Mouse (Mus musculus): ENCODE data around the gene Ano7. TPM values are rescaled to one million over a fixed set of nuclear protein-coding genes. Genes with fewer than 3 reads are reported as not detected.
"Not testable (repeated sequence)": the region's sequence is repeated elsewhere in the genome, so short reads cannot be mapped to it uniquely, and the experiment has no call there.

The Ano7 gene
- total and polyA plus RNA-seq, 3 experiments: 0.07 TPM; not detected in 2

DNA sequence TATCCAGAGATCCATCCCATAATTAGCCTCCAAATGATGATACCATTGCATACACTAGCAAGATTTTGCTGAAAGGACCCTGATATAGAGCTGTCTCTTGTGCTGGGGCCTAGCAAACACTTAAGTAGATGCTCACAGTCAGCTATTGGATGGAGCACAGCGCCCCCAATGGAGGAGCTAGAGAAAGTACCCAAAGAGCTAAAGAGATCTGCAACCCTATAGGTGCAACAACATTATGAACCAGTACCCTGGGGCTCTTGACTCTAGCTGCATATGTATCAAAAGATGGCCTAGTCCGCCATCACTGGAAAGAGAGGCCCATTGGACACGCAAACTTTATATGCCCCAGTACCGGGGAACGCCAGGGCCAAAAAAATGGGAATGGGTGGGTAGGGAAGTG, 76.4 kb downstream of the Ano7 start:
- DNase-seq: not testable (repeated sequence)

DNA sequence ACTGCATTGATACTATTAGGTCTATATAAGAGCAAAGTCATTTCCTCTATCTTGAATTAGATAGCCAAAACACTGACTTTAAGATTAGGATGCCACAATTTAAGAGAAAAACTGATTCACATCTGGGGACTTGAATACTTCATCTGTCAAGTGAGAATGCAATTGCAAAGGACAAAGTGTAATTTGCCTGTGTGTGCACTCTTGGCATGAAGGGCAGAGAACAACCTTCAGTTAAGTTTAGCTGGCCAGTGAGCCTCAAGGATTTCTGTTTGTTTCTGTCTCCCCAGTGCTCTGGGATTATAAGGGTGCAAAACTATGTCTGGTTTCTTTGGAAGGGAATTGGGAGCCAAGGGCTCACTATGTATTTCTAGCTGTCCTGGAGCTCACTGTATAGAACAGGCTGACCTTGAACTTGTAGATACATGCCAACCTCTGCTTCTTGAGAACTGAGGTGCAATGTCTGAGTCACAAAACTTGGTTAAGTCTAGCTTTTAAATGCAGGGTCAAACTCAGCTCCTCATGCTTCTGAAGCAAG, 80.1 kb downstream of the Ano7 start:
- DNase-seq: peak; percentile 62

Small RNA genes lying within 50 kb of the gene (microRNA-seq; reads per million reads assigned to microRNA genes)
- gene Mir6345 (0 reads per million in 2 experiments), gene Mir6902 (0 reads per million in 2 experiments)

Other genes starting within 250 kb of the Ano7 start
- under 1 TPM in 1 of 2 experiments, not detected in 1; 0.92 TPM for gene Agxt, start 238.7 kb upstream of the Ano7 start, total RNA-seq (2021)
- 0.44 TPM in 1 of 2 replicates, not detected in the other for gene Agxt, start 238.7 kb upstream of the Ano7 start, polyA plus RNA-seq (2012; rRNA removed)
- not detected for gene 2310007B03Rik, start 213.0 kb upstream of the Ano7 start, total RNA-seq (2021)
- gene 2310007B03Rik, start 213.0 kb upstream of the Ano7 start, polyA plus RNA-seq (2012; rRNA removed): not detected in 2 replicates
- gene Crocc2, start 205.2 kb upstream of the Ano7 start, total RNA-seq (2021): not detected
- gene Crocc2, start 205.2 kb upstream of the Ano7 start, polyA plus RNA-seq (2012; rRNA removed): 0.02 TPM in 1 of 2 replicates, not detected in the other
- gene Sned1, start 138.1 kb upstream of the Ano7 start, total RNA-seq (2021): 10 to 100 TPM; 13.8 to 18.6 TPM
- 30.9 and 34.9 TPM in 2 replicates for gene Sned1, start 138.1 kb upstream of the Ano7 start, polyA plus RNA-seq (2012; rRNA removed)
- gene Mterf4, start 68.0 kb upstream of the Ano7 start, total RNA-seq (2021): 10 to 100 TPM; 25.8 to 28.7 TPM
- gene Mterf4, start 68.0 kb upstream of the Ano7 start, polyA plus RNA-seq (2012; rRNA removed): 7.2 and 9.0 TPM in 2 replicates
- 10 to 100 TPM; 18.2 to 24.0 TPM for gene Ppp1r7, start 31.1 kb upstream of the Ano7 start, total RNA-seq (2021)
- gene Ppp1r7, start 31.1 kb upstream of the Ano7 start, polyA plus RNA-seq (2012; rRNA removed): 2.2 and 2.5 TPM in 2 replicates
- 1 to 10 TPM; 2.3 to 5.9 TPM for gene Pask, start 30.4 kb upstream of the Ano7 start, total RNA-seq (2021)
- gene Pask, start 30.4 kb upstream of the Ano7 start, polyA plus RNA-seq (2012; rRNA removed): 0.85 and 1.7 TPM in 2 replicates
- gene Hdlbp, start 104.9 kb downstream of the Ano7 start, total RNA-seq (2021): 100 to 1,000 TPM; 314 to 430 TPM
- gene Hdlbp, start 104.9 kb downstream of the Ano7 start, polyA plus RNA-seq (2012; rRNA removed): 40.4 and 51.2 TPM in 2 replicates
- 10 to 100 TPM; 17.0 to 21.7 TPM for gene Farp2, start 138.1 kb downstream of the Ano7 start, total RNA-seq (2021)
- gene Farp2, start 138.1 kb downstream of the Ano7 start, polyA plus RNA-seq (2012; rRNA removed): 5.2 and 5.9 TPM in 2 replicates